Mouse (Mus musculus): Measurements from ENCODE around the gene Rhot1. TPM values are rescaled to one million over a fixed set of nuclear protein-coding genes. Genes with fewer than 3 reads are reported as not detected.
"Not testable (repeated sequence)": the region's sequence is repeated elsewhere in the genome, so short reads cannot be mapped to it uniquely, and the experiment has no call there.

Gene Rhot1
- polyA plus RNA-seq, 1 experiment from 2014 or later = 63.3 TPM

DNA sequence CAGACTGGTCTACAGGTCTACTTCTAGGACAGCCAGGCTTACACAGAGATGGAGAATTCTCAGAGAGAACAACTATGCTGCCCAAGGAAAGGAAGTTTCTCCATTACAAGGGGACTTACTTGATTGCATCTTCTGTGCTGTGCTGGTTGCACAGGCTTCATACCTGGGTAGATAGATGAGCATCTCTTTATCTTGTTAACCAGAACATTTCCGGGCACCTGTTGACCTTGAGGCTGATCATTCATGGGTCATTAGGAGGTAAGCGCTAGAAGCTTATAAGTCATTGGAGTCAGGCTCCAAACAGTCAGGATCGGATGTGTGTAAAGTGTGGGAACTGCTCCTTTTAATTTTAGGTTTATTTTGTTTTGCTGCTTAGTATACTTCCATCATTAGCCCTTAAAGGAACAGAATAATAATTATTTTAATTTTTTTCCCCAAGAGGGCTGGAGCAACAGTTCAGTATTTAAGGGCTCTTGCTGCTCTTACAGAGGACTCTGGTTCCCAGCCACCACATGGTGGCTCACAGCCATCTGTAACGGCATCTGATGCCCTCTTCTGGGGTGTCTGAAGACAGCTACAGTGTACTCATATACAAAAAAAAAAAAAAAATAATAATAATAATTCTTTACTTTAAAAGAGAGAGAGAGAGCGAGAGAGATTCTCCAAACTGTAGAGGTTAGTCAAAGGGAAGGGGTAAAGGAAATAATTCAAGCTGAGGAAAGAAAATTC lies 27.6 kb upstream of the Rhot1 start:
- Histone ChIP-seq H3K9ac (no peak overlapping the region), H3K27ac (ENCODE audit: low read depth) (no peak overlapping the region), H3K4me2 (no peak overlapping the region), H3K4me1 (ENCODE audit: insufficient read depth) (no peaks in the 10 kb centered on the region), H3K27me3 (ENCODE audit: insufficient read depth, low read length) (no peaks in the 10 kb centered on the region), H3K4me3 (ENCODE audit: low read depth, low read length) (no peak overlapping the region), H3K36me3 (ENCODE audit: insufficient read depth) (no peaks in the 10 kb centered on the region), H3K9me3 (ENCODE audit: low read depth, low read length) (no peaks in the 10 kb centered on the region)
- ATAC-seq (ENCODE audit: insufficient read depth) (no peak), DNase-seq (no peak)
- no peak for TF ChIP-seq CTCF (IDR thresholded peaks at IDR 0.05; ENCODE audit: low read depth)
- 63% methylated on average over 5 of the region's 5 CpGs for WGBS

GRCm38 (mm10) chr11:80183054-80183704 lies 25.6 kb upstream of the Rhot1 start:
- 39% methylated on average over 12 of the region's 12 CpGs for WGBS
- not testable (repeated sequence) for H3K4me1 ChIP-seq (ENCODE audit: insufficient read depth); DNase-seq; H3K27me3 ChIP-seq (ENCODE audit: insufficient read depth, low read length); H3K36me3 ChIP-seq (ENCODE audit: insufficient read depth); H3K9me3 ChIP-seq (ENCODE audit: low read depth, low read length)
- H3K4me3 ChIP-seq (ENCODE audit: low read depth, low read length) = peak overlapping the region; percentile 64
- TF ChIP-seq CTCF (IDR thresholded peaks at IDR 0.05; ENCODE audit: low read depth) = peak; percentile 44
- ATAC-seq (ENCODE audit: insufficient read depth) = peak; percentile 81
- H3K9ac ChIP-seq = peak overlapping the region; percentile 88
- peak overlapping the region; percentile 70 for H3K4me2 ChIP-seq
- peak overlapping the region; percentile 83; the same call in 1 of the 2 replicates for H3K27ac ChIP-seq (ENCODE audit: low read depth)

- under 1% methylated on average over 33 of the region's 33 CpGs for WGBS
- Histone ChIP-seq H3K9ac (peak within 1 kb of the TSS; percentile 88), H3K27ac (ENCODE audit: low read depth) (peak within 1 kb of the TSS; percentile 83), H3K4me3 (ENCODE audit: low read depth, low read length) (peak within 1 kb of the TSS; percentile 64), H3K27me3 (ENCODE audit: insufficient read depth, low read length) (no peaks in the 10 kb centered on the region), H3K36me3 (ENCODE audit: insufficient read depth) (no peaks in the 10 kb centered on the region), H3K4me1 (ENCODE audit: insufficient read depth) (no peaks in the 10 kb centered on the region), H3K4me2 (peak within 1 kb of the TSS; percentile 70), H3K9me3 (ENCODE audit: low read depth, low read length) (no peaks in the 10 kb centered on the region)
- ATAC-seq (ENCODE audit: insufficient read depth) (peak; percentile 95), DNase-seq (peak; percentile 88)
- no peak for TF ChIP-seq CTCF (IDR thresholded peaks at IDR 0.05; ENCODE audit: low read depth)
These were observed 25.0 kb upstream of the Rhot1 start, which contains the start of gene Rnf135 for GRCm38 (mm10) chr11:80183705-80184255. Gene Rnf135 (plus strand): TSS chr11:80183851.

DNA sequence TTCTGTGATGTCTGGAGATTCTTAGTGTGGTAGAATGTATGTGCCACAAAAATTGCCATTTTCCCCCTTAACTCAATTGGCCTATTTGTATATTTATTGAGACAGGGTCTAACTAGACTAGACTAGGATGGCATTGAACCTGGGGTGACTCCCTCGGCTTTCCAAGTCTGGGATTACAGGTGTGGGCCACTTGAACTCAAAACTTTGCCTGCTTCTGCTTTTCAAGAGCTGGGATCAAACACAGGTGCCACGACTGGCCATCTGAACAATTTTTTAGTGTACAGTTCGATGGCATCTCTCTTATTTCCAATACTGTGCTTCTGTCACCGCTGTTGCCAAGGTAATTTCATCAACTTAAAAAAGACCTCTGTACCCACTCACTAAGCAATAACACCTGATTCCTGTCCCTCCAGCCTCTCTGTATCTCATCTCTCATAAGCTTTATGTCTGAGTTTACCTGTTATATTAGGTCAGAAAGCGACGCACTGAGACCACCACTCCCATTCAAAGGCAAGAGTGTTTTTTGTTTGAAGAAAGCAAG lies 24.2 kb upstream of the Rhot1 start:
- Histone ChIP-seq H3K27ac (ENCODE audit: low read depth) (no peak overlapping the region), H3K27me3 (ENCODE audit: insufficient read depth, low read length) (no peaks in the 10 kb centered on the region), H3K9me3 (ENCODE audit: low read depth, low read length) (no peaks in the 10 kb centered on the region), H3K9ac (peak overlapping the region; percentile 88), H3K4me1 (ENCODE audit: insufficient read depth) (no peaks in the 10 kb centered on the region), H3K4me2 (peak overlapping the region; percentile 70), H3K36me3 (ENCODE audit: insufficient read depth) (no peaks in the 10 kb centered on the region), H3K4me3 (ENCODE audit: low read depth, low read length) (peak overlapping the region; percentile 64)
- no peak for DNase-seq
- ATAC-seq (ENCODE audit: insufficient read depth) = no peak
- TF ChIP-seq CTCF (IDR thresholded peaks at IDR 0.05; ENCODE audit: low read depth) = no peak
- WGBS = 71% methylated on average over 6 of the region's 6 CpGs

GRCm38 (mm10) chr11:80185441-80185976 lies 23.3 kb upstream of the Rhot1 start:
- not testable (repeated sequence) for H3K4me1 ChIP-seq (ENCODE audit: insufficient read depth); H3K9ac ChIP-seq; ATAC-seq (ENCODE audit: insufficient read depth); H3K27me3 ChIP-seq (ENCODE audit: insufficient read depth, low read length); DNase-seq; H3K36me3 ChIP-seq (ENCODE audit: insufficient read depth); H3K4me2 ChIP-seq; H3K27ac ChIP-seq (ENCODE audit: low read depth); H3K4me3 ChIP-seq (ENCODE audit: low read depth, low read length); H3K9me3 ChIP-seq (ENCODE audit: low read depth, low read length)
- WGBS = 60% methylated on average over 5 of the region's 5 CpGs

GRCm38 (mm10) chr11:80190280-80190679 lies 18.5 kb upstream of the Rhot1 start:
- Histone ChIP-seq H3K4me2 (no peak overlapping the region), H3K36me3 (ENCODE audit: insufficient read depth) (0 out of 2 replicates have a peak, but pooled peaks cover 4% of the 10 kb centered on the region), H3K27ac (ENCODE audit: low read depth) (no peak overlapping the region), H3K4me3 (ENCODE audit: low read depth, low read length) (no peak overlapping the region), H3K4me1 (ENCODE audit: insufficient read depth) (no peaks in the 10 kb centered on the region), H3K9me3 (ENCODE audit: low read depth, low read length) (no peaks in the 10 kb centered on the region), H3K27me3 (ENCODE audit: insufficient read depth, low read length) (no peaks in the 10 kb centered on the region), H3K9ac (no peak overlapping the region)
- TF ChIP-seq CTCF (IDR thresholded peaks at IDR 0.05; ENCODE audit: low read depth) = no peak
- 35% methylated on average over 4 of the region's 4 CpGs for WGBS
- ATAC-seq (ENCODE audit: insufficient read depth) (no peak), DNase-seq (no peak)

GRCm38 (mm10) chr11:80193827-80194226 lies 15.0 kb upstream of the Rhot1 start:
- WGBS = 57% methylated on average over 4 of the region's 4 CpGs
- Histone ChIP-seq H3K27ac (ENCODE audit: low read depth) (no peak overlapping the region), H3K36me3 (ENCODE audit: insufficient read depth) (0 out of 2 replicates have a peak, but pooled peaks cover 4% of the 10 kb centered on the region)

More at GRCm38 (mm10) chr11:80193827-80194226, 15.0 kb upstream of the Rhot1 start:
- ATAC-seq (ENCODE audit: insufficient read depth) = no peak
- no peaks in the 10 kb centered on the region for H3K27me3 ChIP-seq (ENCODE audit: insufficient read depth, low read length)
- H3K9me3 ChIP-seq (ENCODE audit: low read depth, low read length) = no peaks in the 10 kb centered on the region
- no peak overlapping the region for H3K4me3 ChIP-seq (ENCODE audit: low read depth, low read length)
- no peak overlapping the region for H3K9ac ChIP-seq
- no peak for TF ChIP-seq CTCF (IDR thresholded peaks at IDR 0.05; ENCODE audit: low read depth)
- DNase-seq = no peak
- no peaks in the 10 kb centered on the region for H3K4me1 ChIP-seq (ENCODE audit: insufficient read depth)
- no peak overlapping the region for H3K4me2 ChIP-seq

Measured in lung, embryonic 14.5 days (tissue).